Mouse (Mus musculus): ENCODE results near the gene Olfr323.
A peak's percentile ranks its signal among the peaks of the same experiment; 100 is the strongest.

Olfr323 gene

GRCm38 (mm10) chr11:58630401-58630800 is at the start of gene Olfr323:
Gene Olfr323 (minus strand): TSS chr11:58630501.
- no peak for DNase-seq (ENCODE audit: low spot score in 2 of 2)

GRCm38 (mm10) chr11:58671825-58672224 is 41.5 kb upstream of the Olfr323 start:
- DNase-seq (ENCODE audit: low spot score in 2 of 2), result no peak

GRCm38 (mm10) chr11:58669252-58669651 is 39.0 kb upstream of the Olfr323 start:
- no peak for DNase-seq (ENCODE audit: low spot score in 2 of 2)

- DNase-seq (ENCODE audit: low spot score in 2 of 2), result no peak
Observed at GRCm38 (mm10) chr11:58658596-58658995, 28.3 kb upstream of the Olfr323 start, which contains the start of gene Olfr322. Gene Olfr322 (plus strand): TSS chr11:58658782.

DNA sequence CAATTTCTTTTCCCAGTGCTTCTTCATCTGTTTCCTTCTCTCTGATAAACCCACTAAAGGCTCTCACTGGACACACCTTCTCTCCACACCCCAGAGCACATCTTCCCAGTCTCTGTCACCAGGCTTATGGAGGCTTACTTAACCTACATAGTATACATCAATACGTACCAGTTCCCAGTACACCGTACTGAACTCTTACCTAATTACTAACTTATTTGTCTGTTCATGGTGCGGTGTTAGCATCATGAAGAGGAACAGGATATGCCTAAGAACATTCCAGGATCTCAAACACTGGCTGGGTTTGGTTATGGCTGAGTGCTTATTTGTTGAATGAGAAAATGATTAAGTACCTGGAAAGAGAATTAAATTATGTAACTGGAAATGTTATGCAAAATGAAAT is 24.9 kb upstream of the Olfr323 start:
- no peak for DNase-seq (ENCODE audit: low spot score in 2 of 2)

DNA sequence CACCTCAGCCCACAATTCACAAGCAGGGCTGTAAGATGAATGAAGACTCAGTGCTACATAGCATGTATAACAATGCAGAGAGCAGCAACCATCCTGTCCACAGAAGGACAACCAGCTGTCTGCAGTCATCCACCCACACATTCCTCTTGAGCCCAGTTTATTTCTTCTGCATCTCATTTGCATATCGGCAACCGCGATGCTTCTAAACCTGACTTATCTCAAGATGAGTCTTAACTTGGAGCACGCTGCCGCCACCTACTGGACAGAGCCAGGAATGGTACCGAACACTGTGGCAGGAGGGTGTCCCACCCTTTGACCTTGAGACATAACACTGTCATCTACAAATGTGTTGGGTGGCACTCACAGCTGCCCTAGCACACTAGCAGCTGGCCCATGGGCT is 13.0 kb upstream of the Olfr323 start:
- peak; percentile 45 to 66 for DNase-seq (ENCODE audit: low spot score in 2 of 2)

GRCm38 (mm10) chr11:58641638-58642358 is 11.5 kb upstream of the Olfr323 start:
- peak; percentile 64 to 78 for DNase-seq (ENCODE audit: low spot score in 2 of 2)

GRCm38 (mm10) chr11:58641057-58641456 is 10.8 kb upstream of the Olfr323 start:
- DNase-seq (ENCODE audit: low spot score in 2 of 2), result peak in 1 of 2 experiments; percentile 31

DNA sequence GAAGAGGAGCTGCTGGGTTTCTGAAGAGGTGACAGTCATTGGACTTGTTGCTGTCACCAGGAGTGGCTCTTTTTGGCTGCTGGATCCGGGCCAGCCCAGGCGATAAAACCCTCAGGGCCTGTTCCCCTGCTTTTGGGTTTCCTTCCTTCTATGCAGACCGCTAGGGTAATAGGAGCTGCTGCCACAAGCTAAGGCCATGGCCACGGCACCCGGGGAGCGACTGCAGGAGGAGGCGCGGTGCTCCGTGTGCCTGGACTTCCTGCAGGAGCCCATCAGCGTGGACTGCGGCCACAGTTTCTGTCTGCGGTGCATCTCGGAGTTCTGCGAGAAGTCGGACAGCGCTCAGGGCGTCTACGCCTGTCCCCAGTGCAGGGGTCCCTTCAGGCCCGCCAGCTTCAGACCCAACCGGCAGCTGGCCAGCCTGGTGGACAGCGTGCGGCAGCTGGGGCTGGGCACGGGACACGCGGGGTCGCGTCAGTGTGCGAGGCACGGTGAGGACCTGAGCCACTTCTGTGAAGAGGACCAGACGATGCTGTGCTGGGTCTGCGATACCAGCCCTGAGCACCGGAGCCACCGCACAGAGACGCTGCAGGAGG is 10.1 kb upstream of the Olfr323 start, which contains the start of gene Trim58:
Gene Trim58 (plus strand): TSS at position 194 of the 596 bp plus-strand sequence.
- peak; percentile 42 to 71 for DNase-seq (ENCODE audit: low spot score in 2 of 2)

GRCm38 (mm10) chr11:58638176-58638701 is 7.9 kb upstream of the Olfr323 start:
- no peak for DNase-seq (ENCODE audit: low spot score in 2 of 2)

GRCm38 (mm10) chr11:58636376-58636977 is 6.2 kb upstream of the Olfr323 start:
- peak; percentile 32 to 45 for DNase-seq (ENCODE audit: low spot score in 2 of 2)

GRCm38 (mm10) chr11:58634878-58635277 is 4.6 kb upstream of the Olfr323 start:
- DNase-seq (ENCODE audit: low spot score in 2 of 2), result no peak

- DNase-seq (ENCODE audit: low spot score in 2 of 2), result no peak
Observed at GRCm38 (mm10) chr11:58626146-58626545, 4.2 kb downstream of the Olfr323 start.

- DNase-seq (ENCODE audit: low spot score in 2 of 2), result no peak
Observed at GRCm38 (mm10) chr11:58618793-58619192, 11.5 kb downstream of the Olfr323 start.

- DNase-seq (ENCODE audit: low spot score in 2 of 2), result no peak
Observed at GRCm38 (mm10) chr11:58618369-58618768, 11.9 kb downstream of the Olfr323 start.

GRCm38 (mm10) chr11:58615975-58616374 is 14.3 kb downstream of the Olfr323 start, which contains the start of gene 2210407C18Rik:
Gene 2210407C18Rik (minus strand): TSS chr11:58616075.
- no peak for DNase-seq (ENCODE audit: low spot score in 2 of 2)

DNA sequence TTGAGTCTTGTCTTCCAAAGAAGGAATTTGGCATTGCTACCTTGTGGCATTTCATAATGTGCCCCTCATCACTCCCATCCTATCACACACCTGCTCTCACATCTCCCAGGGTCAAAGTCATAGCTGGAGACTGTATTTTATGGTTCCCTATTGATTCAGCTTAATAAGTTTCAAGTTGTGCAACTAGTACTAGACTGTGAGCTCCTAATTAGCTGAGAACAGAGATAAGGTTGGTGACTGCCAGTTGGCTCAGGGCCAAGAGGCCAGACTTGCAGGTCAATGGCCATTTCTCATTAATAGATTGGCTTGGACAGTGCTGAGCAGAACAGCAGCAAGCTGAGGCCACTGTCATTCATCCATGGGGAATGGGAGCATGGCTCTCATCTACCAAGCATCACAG is 15.8 kb downstream of the Olfr323 start:
- DNase-seq (ENCODE audit: low spot score in 2 of 2), result no peak

GRCm38 (mm10) chr11:58613359-58613758 is 16.9 kb downstream of the Olfr323 start:
- DNase-seq (ENCODE audit: low spot score in 2 of 2), result no peak

DNA sequence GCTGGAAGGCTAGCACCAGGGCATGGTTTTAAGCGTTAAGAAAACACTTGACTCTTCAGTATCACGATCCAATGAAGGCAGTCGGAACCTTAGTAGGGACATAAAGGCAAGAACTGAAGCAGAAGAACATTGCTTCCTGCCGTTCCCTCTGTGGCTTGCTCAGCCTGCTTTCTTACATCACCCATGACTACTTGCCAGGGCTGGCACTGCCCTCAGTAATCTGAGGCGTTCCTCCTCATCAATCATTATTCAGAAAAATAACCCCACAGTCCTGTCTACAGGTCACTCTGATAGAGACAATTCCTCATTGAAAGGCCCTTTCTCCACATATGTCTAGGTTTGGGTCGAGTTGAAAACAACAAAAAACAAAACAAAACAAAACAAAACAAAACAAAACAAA is 23.3 kb downstream of the Olfr323 start:
- no peak for DNase-seq (ENCODE audit: low spot score in 2 of 2)

- no peak for DNase-seq (ENCODE audit: low spot score in 2 of 2)
Observed at GRCm38 (mm10) chr11:58606177-58606919, 24.0 kb downstream of the Olfr323 start.

- DNase-seq (ENCODE audit: low spot score in 2 of 2), result no peak
Observed at GRCm38 (mm10) chr11:58605228-58605627, 25.1 kb downstream of the Olfr323 start.

GRCm38 (mm10) chr11:58604688-58605087 is 25.6 kb downstream of the Olfr323 start:
- DNase-seq (ENCODE audit: low spot score in 2 of 2), result no peak
